Mouse (Mus musculus): ENCODE results near the gene Idh3a.
A peak's percentile ranks its signal among the peaks of the same experiment; 100 is the strongest.
"Not testable (repeated sequence)": the region's sequence is repeated elsewhere in the genome, so short reads cannot be mapped to it uniquely, and the experiment has no call there.

The Idh3a gene

DNA sequence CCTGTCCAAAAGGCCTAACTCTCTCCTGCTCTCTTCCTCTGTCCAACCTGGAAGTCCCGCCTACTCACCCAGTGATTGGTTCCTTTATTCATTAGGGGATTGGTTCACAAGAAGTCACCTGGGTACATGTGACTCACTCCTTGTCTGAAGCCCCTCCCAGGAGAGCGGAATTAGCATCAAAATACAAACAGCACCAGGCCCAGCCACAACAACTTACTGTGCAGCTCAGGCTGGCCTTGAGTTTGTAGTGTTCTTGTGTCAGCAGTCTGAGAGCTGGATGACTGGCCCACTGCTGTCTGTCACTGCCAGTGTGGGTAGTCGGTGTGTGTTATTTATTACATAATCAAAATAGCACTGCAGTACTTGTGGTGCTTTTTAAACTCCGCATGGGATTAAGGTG, 7.5 kb downstream of the Idh3a start:
- DNase-seq = not testable (repeated sequence)

DNA sequence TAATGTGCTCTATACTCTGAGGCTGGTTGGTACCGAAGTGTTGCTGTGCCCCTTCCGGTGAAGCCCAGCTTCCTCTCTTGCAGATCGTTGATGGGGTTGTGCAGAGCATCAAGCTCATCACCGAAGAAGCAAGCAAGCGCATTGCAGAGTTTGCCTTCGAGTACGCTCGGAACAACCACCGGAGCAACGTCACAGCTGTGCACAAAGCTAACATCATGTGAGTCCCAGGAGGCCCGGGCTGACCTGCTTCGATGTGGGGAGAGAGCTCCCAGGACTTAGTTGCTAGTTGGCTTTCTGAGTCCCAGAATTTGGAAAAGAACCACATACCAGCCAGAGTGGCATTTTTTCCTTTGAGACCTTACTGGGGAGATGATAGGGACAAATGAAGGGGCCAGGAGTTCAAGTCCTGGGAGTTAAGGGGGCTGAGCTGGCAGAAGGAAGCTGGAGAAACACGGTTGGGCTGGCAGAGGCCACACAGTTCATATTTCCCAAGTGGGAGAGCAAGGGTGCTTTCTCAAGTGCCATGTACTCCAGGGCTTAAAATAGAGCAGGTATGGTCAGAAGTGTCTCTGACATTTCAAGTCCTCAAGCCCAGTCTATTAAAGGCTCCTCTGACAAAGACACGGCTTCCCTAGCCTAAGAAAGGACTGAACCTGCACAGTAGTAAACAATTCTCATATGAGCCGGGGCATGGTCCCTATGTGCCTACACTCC, 10.8 kb downstream of the Idh3a start:
- DNase-seq = no peak

DNA sequence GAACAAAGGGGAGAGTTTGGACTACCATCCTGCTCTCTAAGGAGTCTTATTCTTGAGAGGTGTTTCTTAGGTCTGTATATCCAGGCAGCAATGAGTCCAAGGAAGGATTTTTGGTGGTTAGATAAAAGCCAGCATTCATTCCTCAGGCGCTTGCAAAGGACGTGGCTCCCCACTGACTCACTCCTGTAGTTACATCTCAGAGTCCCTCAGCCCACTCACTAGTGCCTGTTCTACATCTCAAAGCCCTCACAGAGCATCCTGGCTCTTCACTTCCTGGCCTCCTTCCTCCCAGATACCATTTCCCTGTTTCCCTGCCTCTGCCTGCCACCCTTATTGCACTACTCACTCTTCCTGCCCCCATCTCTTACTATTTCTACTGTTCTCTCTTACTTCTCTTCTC, 16.3 kb downstream of the Idh3a start:
- no peak for DNase-seq

DNA sequence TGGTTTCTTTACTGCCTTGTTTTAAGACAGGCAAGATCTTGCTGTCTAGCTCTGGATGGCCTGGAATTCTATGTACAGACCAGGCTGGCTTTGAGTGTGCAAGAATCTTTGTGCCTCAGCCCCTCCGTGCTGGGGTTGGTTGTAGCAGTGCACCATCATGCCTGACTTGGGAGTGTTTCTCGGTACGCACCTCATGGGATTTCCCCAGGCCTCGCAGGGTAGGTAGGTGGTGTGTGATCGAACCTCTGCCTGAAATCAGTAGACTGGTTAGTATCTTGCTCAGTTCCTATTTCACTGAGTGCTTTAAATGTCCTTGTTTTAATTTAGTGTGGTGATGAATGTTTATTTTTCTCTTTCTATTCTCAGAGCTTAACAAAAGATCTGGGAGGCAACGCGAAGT, 16.8 kb downstream of the Idh3a start:
- no peak for DNase-seq

DNA sequence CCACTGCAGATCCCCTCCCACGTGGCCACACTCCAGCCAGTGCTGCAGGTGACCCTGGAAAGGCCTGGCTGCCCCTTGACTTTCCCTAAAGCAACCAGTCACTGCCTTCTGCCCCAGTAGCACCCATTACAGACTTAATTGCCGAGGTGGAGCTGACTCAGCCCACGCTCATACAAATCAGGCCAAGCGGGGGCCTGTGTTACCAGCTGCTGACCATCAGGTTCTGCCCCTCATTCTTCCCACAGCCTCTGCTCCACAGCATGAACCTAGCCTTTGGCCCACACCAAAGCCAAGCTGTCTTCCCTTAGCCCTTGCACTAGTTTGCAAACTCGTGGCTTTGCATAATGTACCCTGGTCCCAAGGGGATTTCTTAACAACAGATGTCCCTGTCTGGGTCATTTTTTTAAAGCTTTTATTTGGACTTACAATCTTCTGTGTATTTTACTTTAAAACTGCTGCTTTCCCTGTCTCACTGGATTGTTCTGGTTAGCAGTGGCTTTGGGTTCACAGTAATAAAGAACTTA, 18.1 kb downstream of the Idh3a start:
- no peak for DNase-seq

DNA sequence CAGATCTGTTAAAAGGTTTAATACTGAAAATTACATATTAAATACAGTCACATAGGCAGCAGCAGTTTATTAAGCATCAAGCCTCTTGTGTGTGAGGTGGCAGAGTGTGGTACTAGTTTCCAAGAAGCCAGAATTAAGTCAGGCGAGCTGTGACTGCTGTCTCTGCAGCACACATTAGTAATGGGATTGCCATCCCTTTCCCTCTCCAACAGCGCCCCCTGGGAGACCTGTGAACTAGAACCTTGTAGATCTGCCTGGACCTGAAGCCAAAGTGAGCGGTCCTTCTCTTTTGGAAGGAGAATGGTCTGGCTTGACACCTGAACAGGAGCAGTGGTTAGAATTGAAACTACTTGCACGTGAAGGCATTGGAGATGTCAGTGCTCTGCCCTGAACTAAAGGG, 18.8 kb downstream of the Idh3a start:
- peak; percentile 49 for DNase-seq

DNA sequence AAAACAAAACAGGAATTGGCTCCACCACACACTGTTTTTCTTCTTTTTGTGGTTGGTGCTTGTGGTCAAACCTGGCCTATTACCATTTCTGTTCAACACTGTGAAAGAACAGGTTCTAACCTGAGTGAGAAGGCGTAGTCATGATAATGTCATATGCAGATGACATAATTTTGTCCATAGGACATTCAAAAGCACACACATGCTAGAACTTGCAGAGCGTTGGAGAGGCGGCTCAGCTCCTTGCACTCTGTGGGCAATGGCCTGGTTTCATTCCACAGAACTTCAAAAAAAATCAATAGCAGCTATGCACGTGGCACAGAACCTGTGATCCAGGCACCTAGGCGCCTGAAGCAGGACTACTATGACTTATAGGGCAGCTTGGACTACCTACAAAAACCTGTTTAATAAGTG, 26.7 kb downstream of the Idh3a start:
- no peak for DNase-seq

DNA sequence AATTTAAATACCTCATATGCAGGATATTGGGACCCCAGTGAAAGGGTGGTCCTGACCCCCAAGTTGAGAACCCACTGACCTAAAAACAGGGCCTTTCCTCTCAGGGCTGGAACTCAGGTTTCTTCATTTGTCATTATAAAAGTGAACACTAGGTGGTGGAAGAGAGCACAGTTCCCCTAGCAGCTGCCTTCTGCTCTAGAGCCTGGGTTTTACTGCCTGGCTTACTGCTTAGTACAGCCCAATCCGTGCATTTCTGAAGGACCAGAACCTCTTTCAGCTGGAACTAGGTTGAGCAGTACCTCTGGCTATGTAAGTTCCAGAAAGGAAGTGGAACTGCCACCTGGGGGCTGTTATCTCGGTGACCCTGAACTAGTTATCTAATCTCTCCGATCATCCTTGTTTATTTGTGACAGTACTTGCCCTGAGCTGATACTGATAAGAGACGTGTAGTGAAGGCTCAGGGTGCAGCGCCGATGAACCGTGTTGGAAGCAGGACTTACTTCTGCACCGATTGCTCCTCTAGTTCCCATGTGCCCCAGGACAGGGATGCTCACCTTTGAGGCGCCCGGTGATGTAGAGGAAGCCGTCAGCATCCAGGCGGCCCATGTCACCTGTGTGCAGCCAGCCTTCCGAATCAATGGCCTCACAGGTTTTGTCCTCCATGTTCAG, 28.2 kb downstream of the Idh3a start:
- peak; percentile 36 for DNase-seq

DNA sequence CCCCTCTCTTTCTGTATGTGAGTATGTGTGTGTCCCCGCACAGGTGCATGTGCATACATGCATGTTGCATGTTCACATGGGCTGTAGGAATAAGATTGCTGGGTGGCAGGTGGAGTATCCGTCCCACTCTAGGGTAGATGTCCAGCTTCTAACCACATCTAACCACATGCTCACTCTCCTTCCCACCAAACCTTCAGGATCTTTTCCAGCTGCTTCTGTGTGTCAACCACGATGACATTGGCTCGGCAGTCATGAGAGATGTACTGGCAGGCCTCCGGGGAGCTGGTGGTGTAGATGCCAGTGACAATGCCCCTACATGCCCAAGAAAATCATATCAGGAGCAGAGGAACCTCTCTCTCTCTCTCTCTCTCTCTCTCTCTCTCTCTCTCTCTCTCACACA, 41.1 kb downstream of the Idh3a start:
- DNase-seq = no peak

DNA sequence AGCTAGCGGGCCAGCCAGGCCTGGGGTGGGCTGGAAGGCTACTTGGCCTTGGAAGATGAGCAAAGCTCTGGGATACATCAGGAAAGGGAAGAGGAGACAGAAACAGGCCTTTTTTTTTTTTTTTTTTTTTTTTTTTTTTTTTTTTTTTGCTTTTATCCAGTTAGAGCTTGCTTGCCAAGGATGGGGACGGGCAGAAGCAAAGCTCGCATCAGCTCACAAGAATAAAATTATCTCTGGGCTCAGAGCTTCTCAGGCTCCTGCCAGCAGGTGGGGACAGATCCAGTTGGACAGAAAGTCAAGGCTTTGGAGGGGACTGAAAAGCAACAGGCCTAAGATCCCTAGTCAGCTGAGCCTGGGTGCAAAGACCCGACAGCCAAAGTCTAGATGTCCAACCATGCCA, 42.6 kb downstream of the Idh3a start:
- DNase-seq = no peak

DNA sequence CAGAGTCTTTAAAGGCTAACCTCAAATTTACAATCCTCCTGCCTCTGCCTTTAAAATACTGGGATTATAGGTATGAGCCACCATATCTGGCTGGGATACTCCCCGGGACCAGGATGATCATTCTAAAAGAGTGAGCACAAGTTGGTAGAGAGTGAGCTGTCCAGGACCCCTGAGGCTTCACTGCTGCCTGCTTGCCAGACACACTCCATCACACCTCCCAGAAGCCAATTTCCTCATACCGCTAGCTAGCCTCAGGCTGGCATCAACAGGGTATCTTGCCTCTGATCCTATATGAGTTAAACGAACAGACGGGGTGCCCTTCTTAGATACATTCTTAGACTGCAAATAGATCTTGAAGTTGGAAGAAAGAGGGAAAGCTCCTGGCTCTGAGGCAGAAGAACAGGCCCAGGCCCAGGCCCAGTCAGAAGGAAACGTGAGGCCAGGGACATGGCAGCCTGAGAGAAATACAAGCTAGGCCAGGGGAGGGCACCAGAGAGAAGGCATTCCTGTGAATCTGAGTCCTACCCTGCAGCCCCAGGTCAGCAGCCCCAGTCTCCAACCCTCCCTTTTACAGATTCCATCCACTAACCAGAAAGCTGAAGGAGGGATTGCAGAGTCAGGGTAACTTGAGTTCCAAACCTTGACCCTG, 43.6 kb downstream of the Idh3a start:
- no peak for DNase-seq

DNA sequence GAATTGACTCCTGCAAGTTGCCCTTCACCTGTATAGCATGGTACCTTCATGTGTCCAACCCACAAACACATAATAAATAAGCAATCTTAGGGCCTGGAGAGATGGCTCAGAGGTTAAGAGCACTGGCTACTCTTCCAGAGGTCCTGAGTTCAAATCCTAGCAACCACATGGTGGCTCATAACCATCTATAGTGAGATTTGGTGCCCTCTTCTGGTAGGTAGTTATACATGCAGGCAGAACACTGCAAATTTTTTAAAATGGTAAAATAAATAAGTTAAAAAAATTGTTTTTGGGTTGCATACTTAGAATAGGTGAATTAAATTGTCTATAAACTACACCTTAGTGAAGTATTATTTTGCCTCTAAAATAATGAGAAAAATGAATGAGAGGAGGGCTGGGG, 44.8 kb downstream of the Idh3a start:
- DNase-seq = no peak

DNA sequence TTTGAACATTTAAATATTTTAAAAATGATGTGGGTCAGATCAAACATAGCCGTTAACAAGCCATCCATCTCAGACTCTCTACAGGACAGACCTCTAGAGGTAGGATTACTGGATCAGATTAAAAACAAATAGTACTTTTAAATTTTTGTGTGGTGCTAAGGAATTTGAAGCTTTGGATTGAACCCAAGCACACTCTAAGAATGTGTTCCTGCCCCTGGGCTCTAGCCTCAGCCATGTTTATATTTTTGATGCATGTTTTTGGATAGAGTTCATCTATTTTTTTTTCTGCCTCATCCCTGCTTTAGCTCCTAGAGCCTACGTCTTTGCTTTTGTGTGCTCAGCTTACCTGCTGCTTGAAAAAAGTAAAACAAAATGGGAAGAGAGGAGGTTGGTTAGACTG, 47.3 kb downstream of the Idh3a start:
- DNase-seq = no peak

DNA sequence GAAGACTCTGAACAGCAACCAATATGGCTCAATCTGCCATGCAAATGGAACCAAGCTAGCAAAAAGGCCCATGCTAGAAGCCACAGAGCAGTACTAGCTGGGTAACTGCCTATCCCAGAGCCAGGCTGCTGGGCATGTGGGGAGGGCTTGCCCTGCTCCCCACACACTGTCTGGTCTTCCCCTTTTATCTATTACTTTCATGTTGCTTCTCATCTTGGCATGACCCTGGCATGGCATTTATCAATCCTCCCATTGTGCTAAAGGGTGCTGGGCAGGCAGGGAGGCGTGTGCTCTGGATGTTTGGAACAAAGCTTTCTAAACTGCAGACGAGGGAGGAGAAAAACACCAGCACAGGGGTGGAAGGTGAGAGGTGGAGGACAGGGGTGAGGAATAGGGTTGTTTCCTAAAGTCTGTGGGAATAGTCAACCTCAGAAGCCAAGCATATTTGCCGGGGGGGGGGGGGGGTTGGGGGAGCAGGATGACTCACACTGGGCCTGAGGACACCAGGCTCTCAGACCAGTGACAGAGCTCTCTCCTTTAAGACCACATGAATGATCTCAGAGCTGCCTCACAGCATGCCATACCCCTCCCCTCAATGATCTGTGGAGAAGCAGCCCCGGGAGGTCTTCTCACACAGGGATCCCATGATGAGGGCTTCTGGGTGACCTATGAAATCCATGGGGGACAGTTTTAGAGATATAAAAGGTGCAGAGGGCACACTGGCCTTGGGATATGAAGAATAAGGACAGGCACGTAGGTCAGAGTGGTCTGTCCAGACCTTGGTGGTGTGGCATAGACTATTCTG, 51.6 kb downstream of the Idh3a start:
- DNase-seq = no peak

DNA sequence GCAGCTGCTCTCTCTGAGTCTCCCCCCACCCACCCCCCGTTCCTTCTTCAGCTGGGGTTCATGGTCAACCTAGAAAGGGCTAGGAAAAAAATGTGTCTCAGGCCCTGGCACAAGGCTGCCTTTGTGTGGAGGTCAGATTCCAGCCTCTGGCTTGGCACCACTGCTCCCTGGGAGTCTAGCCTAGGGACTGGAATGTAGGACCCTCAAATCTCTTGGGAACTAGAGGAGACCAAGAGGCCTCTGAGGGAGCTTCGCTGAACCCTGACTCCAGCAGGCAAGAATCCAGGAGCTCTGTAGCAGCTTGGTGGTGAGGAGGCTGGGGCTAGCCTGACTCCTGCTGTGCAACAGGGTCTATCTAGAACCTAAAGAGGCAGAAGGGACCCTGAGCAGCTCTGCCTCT, 53.1 kb downstream of the Idh3a start:
- DNase-seq = no peak

DNA sequence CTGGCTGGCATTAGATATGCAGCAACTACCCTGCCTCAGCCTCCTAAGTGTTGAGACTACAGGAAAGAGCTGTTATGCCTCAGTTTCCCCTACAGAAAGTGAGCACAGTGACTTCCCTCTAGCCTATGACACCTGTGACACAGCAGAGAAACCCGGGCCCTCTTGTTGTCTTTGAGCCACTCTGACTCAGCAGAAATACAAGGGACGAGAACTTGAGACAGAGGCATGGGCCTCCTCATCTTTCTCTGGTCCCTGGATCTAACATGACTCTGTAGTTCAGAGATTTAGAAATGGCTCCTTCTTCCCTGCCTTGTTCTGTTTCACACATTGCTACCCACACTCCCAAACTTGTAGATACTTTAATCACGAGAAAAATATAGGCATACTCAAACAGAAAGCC, 55.4 kb downstream of the Idh3a start:
- no peak for DNase-seq

DNA sequence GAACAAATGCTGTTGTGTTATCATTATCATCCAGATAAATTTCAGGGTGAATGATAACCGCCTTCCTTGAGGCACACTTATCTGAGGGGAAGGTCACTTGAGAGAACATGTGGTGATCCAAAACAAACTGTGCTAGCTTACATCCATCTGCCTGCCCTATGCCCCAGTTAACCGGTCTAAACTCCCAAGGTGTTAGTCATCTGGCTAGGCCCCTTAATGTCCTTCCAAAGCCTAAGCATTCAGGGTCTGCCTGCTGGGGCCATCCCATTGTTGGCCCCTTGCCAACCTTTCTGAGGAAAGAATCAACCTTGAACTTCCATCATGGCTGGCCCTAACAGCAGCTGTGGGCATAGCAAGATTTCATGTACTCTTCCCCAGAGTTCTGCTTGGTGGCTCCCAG, 56.0 kb downstream of the Idh3a start:
- DNase-seq = no peak

DNA sequence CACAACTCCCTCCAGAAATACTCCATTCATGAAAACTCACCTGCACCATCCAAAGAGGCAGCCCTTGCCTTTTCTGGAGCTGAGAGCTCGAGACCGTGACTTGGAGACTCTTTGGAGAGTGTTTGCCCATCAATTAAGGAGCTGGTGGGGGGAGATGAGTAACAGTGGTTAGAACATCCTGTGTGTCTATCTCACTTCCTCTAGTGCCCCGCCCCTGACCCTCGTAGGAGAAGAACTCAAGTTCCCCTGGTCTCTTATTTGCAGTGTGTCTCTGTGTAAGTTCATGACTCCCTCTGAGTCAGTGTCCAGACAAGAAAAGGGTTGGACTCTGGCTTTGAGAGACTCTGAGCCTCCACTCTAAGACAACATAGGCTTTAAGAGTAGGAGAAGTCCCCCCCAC, 56.4 kb downstream of the Idh3a start:
- DNase-seq = no peak

DNA sequence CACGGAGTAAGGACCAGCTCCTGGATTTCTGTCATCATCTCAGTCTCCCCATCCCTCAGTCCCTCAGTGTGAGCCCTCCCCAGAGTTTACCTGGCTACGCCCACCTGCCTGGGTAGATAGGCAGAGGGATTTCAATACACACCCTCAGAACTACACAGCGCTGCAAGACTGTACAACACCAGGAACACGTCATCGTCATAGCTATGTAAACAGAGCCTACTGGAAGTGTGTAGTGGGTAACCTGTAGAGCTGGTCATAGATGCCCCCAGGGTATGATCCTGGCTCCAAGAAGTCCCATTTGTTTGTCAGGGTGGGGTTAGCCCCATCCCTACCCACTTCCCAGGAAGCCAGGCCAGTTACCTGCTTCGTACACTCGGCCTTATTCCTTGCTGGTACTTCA, 57.0 kb downstream of the Idh3a start:
- DNase-seq = no peak

DNA sequence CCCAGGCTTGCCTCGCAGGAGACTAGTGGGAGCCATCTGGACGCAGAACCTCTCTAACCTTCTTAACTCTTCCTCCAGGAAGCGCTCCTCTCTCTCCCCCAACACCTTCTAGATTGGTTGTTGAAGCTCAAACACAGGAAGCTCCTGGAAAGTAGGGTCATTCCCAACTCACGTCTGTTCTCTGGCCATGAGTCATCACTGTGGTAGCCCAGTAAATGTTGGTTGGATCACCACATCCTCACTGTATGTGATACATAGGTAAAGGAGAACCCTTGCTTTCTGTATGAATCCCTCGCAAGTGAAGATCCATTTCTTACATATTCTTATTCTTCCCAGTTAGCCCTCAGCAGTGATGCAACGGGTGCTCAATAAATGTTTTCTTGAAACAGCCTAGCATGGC, 59.4 kb downstream of the Idh3a start:
- no peak for DNase-seq

DNA sequence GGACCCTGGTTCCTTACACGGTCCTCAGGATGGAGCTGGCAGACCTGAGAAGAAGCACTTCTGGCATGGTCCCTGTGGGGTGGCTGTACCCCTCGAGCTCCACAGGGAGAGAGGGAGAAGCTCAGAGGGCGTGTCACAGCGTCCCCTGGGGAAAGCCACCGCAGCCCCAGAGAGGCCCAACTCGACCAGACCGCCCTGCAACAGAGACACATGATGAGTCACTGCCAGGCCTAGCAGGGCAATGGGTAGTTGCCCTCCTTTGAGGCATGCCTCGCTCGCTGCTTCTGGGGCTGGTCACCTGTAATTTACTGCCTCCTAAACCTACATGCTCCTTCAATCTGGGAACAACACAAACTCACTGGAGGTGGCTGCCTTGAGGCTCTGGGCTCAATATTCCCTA, 60.1 kb downstream of the Idh3a start:
- no peak for DNase-seq

DNA sequence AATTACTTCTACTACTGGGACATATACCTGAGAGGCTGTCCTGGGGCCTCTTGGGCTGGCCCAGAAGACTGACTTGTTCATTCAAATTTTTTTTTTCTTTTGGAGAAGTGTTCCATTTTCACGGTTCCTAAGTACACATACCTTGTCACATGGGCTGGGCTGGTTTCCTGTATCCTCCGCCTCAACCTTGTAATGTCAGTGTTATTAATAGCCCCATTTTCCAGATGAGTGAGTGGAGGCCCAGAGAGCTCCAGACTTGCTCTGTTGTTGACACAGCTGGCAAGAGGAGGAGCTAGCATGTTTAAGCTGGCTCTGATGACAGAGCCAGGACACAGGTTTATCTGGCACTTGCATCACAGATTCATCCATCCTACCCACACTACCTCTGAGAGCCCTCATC, 61.3 kb downstream of the Idh3a start:
- no peak for DNase-seq

DNA sequence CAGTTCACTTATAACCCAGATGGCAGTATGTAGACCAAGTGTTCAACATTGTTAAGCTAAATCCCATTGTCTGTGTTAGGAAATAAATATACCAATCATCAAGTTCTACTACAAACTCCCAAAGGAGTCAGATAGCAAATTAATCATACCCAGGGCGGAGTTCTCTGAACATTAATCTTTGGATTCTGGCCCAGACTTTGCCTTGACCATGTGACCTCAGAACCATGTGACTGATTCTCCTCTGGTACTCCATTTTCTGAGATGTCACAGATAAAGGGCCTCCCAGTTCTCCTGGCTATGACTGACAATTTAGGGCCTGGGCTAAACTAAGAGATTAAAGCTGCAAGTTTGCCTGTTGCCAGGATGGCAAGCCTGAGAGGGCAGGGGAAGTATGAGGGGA, 63.2 kb downstream of the Idh3a start:
- DNase-seq = no peak
